Mouse (Mus musculus) lung, adult 2 months (tissue): ENCODE measurements around the gene Plod2.

Experiments
- CTCF ChIP-seq: fragments of 200-500 bp; IDR thresholded peaks from 2 replicates; pipeline ENCODE4 v1.5.1; 2011; ENCODE audit warnings: mild to moderate bottlenecking, low read length, control low read depth; ENCODE audit not compliant: insufficient read depth
- POLR2A ChIP-seq: fragments of 200-500 bp; IDR thresholded peaks from 2 replicates; pipeline ENCODE4 v1.6.1; 2011; ENCODE audit warnings: low read depth, mild to moderate bottlenecking, control low read depth, low read length, borderline replicate concordance; ENCODE audit errors: extremely low read depth

DNA sequence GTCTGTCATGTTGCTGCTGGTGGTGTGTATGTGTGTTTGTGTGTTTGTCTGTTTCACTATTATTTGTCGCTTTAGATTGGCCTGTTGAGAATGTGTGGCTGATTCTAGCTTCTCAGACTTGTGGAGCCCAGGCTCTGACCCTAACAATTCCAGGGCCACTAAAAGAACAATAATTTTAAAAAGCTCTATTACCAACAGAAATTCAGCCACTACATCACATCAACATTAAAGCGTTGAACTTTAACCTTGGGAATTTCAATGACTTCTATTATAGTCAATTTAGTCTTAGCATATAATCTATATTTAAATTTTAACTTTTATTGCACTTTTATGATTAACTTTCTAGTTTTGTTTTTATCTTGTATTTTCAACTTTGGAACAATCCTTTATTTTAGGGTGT, 74.4 kb downstream of the Plod2 start:
- TF ChIP-seq CTCF: no peak
- TF ChIP-seq POLR2A: no peak
